Mouse (Mus musculus): Measurements from ENCODE around the gene Pigf. TPM values are rescaled to one million over a fixed set of nuclear protein-coding genes. Genes with fewer than 3 reads are reported as not detected.
"Not testable (repeated sequence)": the region's sequence is repeated elsewhere in the genome, so short reads cannot be mapped to it uniquely, and the experiment has no call there.

Pigf gene
- polyA plus RNA-seq (2016; fragmentation: Nextera tagmentation; extraction: Ambion mirVana), result 25.5 and 32.2 TPM in 2 replicates

DNA sequence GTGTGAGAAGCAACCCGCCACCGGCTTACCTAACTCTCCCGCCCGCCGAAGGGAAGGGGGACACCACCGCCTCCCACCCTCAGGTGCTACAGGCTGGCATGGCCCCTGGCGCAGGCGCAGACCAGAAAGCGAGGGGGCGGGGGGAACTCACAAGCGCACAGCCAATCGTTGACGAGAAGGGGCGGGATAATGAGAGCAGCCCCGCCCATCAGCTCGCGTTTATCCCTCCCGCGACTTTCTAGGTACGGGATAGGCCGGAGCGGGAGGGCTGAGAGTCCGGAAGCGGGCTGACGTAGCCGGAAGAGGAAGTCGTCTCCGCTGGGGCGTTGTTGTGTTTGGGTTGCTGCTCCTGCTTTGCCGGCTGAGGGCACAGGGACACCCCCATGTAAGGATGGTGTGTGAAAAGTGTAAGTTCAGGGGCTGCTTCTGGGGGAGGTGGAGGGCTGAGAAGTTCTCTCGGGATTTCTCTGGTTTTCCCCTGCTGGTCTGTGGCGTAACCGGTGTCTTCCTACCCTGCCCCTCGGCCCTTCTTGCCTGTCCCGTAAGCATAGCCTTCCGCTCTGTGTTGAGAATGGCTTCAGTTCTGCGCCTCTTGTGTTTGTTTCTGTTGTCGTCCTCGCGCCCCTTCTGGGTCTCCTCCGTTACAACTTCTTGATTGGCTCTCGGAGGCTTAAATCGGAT is at the start of gene Pigf, which contains the start of gene Cript:
Gene Pigf (minus strand): TSS at position 138 of the 681 bp plus-strand sequence.
Gene Cript (plus strand): TSS at position 282 of the 681 bp plus-strand sequence.
- peak; percentile 99 for DNase-seq (ENCODE audit: low spot score)
- H3K4me3 ChIP-seq, result peak within 1 kb of the TSS; percentile 85
- peak within 1 kb of the TSS; percentile 78 for H3K27ac ChIP-seq
- no peaks in the 10 kb centered on the region for H3K9me3 ChIP-seq
- peaks cover 18% of the 10 kb centered on the region for H3K36me3 ChIP-seq
- H3K4me1 ChIP-seq, result peaks cover 16% of the 10 kb centered on the region
- H3K27me3 ChIP-seq (ENCODE audit: insufficient read depth, poor library complexity, severe bottlenecking), result no peaks in the 10 kb centered on the region
- WGBS, result under 1% methylated on average over 43 of the region's 43 CpGs

DNA sequence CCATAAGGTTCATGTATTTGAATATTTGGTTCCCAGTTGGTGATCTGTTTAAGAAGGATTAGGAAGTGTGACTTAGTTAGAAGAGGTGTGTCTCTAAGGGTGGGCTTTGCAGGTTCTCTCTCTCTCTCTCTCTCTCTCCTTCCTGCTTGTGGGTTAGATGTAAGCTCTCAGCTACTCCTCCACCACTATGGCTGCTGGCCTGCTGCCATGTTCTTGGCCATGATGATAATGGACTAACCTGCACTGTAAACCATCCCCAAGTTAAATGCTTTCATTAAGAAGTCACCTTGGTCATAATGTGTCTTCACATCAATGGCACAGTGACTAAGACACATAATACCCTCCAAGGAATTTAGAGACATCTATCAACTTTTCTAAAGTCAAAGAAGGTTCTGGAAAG is 48.3 kb upstream of the Pigf start:
- no peak overlapping the region for H3K4me3 ChIP-seq
- H3K4me1 ChIP-seq, result no peaks in the 10 kb centered on the region
- no peaks in the 10 kb centered on the region for H3K9me3 ChIP-seq
- no peak overlapping the region for H3K27ac ChIP-seq
- H3K27me3 ChIP-seq (ENCODE audit: insufficient read depth, poor library complexity, severe bottlenecking), result no peaks in the 10 kb centered on the region
- peak; percentile 17 for DNase-seq (ENCODE audit: low spot score)
- no peaks in the 10 kb centered on the region for H3K36me3 ChIP-seq

DNA sequence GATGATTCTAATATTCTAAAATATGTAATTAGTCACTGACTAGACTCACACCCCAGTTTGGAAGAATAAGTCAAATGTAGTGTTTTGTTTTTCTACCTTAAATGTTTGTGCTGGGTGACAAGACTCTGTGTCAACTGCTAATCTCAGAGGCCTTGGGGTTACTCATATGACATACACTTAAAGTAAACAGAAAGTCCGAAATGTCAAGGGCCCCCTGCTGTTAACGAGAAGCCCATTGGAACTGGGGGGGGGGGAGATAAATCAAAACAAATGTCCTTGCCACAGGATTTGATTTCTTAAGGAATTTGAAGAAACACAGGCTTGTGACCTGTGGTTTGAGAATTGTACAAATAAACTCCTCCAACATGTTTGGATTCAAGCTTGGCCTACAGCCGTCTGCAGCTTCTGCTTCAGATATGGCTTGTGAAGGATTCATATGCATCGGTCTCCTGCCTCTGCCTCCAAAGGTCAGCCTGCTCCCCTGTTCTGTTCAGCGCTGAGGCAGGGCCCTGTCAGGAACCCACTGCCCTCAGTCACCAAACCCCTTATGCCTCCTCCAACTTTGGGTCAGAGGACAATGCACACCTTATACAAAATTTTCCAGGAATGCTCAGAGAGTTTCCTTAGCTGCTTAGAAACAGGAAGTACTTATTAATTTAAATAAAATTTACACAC is 47.7 kb upstream of the Pigf start:
- Histone ChIP-seq H3K4me1 (no peaks in the 10 kb centered on the region), H3K27me3 (ENCODE audit: insufficient read depth, poor library complexity, severe bottlenecking) (no peaks in the 10 kb centered on the region), H3K9me3 (no peaks in the 10 kb centered on the region), H3K36me3 (no peaks in the 10 kb centered on the region), H3K4me3 (no peak overlapping the region), H3K27ac (no peak overlapping the region)
- DNase-seq (ENCODE audit: low spot score), result peak; percentile 60
- WGBS, result 64% methylated on average over 5 of the region's 5 CpGs

DNA sequence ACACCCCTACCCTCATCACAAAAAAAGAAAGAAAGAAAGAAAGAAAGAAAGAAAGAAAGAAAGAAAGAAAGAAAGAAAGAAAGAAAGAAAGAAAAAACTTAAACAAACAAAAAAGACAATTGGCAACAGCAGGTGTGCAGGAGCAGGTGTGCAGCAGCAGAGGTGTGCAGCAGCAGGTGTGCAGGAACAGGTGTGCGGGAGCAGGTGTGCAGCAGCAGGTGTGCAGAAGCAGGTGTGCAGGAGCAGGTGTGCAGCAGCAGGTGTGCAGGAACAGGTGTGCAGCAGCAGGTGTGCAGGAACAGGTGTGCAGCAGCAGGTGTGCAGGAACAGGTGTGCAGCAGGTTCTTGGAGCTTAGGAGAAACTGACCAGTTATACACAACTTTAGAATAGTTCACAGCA is 47.0 kb upstream of the Pigf start:
- H3K36me3 ChIP-seq; H3K27me3 ChIP-seq (ENCODE audit: insufficient read depth, poor library complexity, severe bottlenecking); H3K4me1 ChIP-seq; H3K27ac ChIP-seq; H3K9me3 ChIP-seq; H3K4me3 ChIP-seq: not testable (repeated sequence)
- peak; percentile 10 for DNase-seq (ENCODE audit: low spot score)
- WGBS, result 97% methylated on average over 1 of the region's 1 CpGs

DNA sequence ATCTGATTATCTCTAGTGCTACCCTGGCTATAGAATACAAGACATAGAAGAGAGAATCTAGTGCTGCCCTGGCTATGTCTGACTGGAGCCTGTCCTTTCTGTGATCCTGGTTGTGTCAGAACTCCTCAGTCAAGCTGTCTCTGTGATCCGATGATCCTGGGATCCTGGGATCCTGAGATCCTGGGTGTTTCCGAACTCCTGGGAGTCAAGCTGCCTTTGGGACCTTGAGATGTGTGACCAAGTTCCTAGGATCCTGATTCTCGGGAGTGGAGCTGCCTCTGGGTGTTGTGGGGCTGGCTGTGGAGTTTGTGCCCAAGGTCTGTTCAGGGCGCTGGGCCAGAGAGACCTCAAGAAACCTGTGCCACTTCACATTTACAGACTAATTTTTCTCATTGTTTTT is 43.8 kb upstream of the Pigf start:
- Histone ChIP-seq H3K4me3 (no peak overlapping the region), H3K4me1 (no peaks in the 10 kb centered on the region), H3K36me3 (no peaks in the 10 kb centered on the region), H3K27me3 (ENCODE audit: insufficient read depth, poor library complexity, severe bottlenecking) (no peaks in the 10 kb centered on the region), H3K27ac (no peak overlapping the region), H3K9me3 (no peaks in the 10 kb centered on the region)
- DNase-seq (ENCODE audit: low spot score), result peak; percentile 58
- WGBS, result 79% methylated on average over 4 of the region's 4 CpGs

DNA sequence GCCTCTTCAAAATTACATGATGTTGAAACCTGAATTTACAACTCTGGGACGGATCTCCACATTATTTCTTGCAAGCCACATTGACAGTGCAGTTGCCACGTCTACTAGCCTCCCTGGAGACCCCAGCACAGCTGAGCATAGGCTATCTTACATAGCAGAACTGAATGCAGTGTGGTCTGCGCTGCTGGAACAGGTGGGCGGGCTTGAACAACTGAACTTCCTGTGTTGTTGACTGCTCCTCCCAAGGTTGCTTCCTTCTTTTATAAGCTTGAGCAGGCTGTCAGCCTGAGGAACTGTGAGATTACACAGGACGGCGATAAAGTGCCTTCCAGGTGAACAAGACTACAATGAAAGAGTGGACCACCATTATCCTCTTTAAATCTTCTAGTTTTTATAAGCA is 38.8 kb upstream of the Pigf start:
- DNase-seq (ENCODE audit: low spot score), result no peak
- Histone ChIP-seq H3K4me1 (no peaks in the 10 kb centered on the region), H3K36me3 (no peaks in the 10 kb centered on the region), H3K27ac (no peak overlapping the region), H3K4me3 (no peak overlapping the region), H3K9me3 (no peaks in the 10 kb centered on the region), H3K27me3 (ENCODE audit: insufficient read depth, poor library complexity, severe bottlenecking) (no peaks in the 10 kb centered on the region)
- 79% methylated on average over 6 of the region's 6 CpGs for WGBS

DNA sequence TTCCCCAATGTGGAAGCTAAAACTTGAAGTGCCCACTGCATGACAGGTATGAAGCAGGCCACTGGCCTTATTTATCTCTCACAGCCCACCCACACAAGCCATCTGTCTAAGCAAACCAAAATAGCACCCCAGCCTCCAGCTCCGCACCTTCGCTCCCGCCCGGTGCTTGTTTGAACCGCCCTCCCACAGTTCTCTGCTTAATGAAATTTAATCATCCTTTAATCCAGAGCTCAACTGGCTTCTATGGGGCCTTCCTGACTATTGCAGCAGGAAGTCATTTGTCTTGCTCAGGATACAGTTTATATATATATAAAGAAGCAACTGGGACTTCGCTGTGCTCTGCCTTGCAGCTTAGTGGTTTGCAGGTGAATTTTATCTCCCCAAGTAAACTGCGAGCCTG is 38.3 kb upstream of the Pigf start:
- H3K27ac ChIP-seq, result no peak overlapping the region
- no peaks in the 10 kb centered on the region for H3K9me3 ChIP-seq
- H3K27me3 ChIP-seq (ENCODE audit: insufficient read depth, poor library complexity, severe bottlenecking), result no peaks in the 10 kb centered on the region
- no peaks in the 10 kb centered on the region for H3K36me3 ChIP-seq
- no peaks in the 10 kb centered on the region for H3K4me1 ChIP-seq
- 87% methylated on average over 7 of the region's 7 CpGs for WGBS
- no peak overlapping the region for H3K4me3 ChIP-seq
- DNase-seq (ENCODE audit: low spot score), result no peak

DNA sequence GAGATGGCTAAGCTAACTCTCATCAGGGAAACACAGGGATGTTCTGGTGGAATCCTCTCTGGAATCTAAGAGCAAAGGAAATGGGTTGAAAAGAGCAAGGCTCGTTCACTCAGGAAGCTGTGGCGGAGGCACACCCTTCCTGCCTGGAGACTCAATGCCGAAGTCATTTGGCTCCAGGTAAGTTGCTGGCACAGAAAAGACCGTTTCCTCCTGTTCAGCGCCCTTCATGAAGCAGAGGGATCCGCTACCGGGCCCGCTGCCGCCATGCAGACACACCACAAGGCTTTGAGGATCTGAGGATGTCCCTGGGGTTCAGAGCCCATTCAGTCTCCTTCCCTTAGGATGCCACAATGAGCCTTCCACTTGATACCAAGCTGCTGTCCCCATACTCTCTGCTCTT is 37.4 kb upstream of the Pigf start:
- DNase-seq (ENCODE audit: low spot score), result no peak
- 82% methylated on average over 9 of the region's 9 CpGs for WGBS
- 0 out of 2 replicates have a peak, but pooled peaks cover 3% of the 10 kb centered on the region for H3K4me1 ChIP-seq
- no peaks in the 10 kb centered on the region for H3K27me3 ChIP-seq (ENCODE audit: insufficient read depth, poor library complexity, severe bottlenecking)
- no peaks in the 10 kb centered on the region for H3K9me3 ChIP-seq
- H3K36me3 ChIP-seq, result no peaks in the 10 kb centered on the region
- no peak overlapping the region for H3K27ac ChIP-seq
- no peak overlapping the region for H3K4me3 ChIP-seq

DNA sequence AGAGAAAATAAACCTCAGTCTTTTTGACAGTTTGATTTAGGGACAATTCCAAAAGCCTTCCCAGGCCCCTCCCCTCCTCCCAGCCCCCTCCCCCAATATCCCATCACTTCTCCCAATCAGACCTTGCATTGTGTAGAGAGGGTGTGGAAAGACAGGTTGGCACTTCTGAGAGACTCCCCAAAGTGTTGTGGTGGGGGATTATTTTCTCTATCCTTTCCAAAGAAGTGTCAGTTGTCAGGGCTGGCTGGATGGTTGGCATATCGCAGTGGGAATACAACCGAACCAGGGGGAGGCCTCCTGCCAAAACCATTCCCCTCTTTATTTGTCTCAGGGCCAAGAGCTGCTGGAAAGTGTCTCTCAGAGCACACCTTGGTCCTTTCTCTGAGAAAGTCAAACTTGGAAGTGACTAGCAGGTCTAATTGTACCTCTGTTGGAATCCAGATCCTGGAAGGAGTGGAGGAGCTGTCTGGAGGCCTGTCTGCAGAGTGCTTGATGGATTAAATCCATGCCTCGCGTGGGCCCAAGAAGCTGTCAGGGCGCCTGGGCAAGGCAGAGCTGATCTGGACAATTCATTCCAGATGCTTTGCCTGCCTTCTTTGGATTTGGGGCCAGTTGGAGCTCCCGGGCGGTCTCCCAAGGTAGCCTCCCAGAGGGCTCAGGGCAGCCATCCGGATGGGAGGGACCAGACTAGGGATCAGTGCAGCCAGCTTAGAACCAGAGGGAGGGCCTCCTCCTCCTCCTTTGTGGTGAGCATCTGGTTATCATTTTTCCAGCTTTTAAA is 32.5 kb upstream of the Pigf start:
- H3K4me1 ChIP-seq, result peaks cover 14% of the 10 kb centered on the region; the same call in 1 of the 2 replicates
- 72% methylated on average over 8 of the region's 8 CpGs for WGBS
- no peak overlapping the region for H3K4me3 ChIP-seq
- H3K36me3 ChIP-seq, result no peaks in the 10 kb centered on the region
- no peaks in the 10 kb centered on the region for H3K27me3 ChIP-seq (ENCODE audit: insufficient read depth, poor library complexity, severe bottlenecking)
- H3K9me3 ChIP-seq, result no peaks in the 10 kb centered on the region
- DNase-seq (ENCODE audit: low spot score), result peak; percentile 59
- no peak overlapping the region for H3K27ac ChIP-seq

DNA sequence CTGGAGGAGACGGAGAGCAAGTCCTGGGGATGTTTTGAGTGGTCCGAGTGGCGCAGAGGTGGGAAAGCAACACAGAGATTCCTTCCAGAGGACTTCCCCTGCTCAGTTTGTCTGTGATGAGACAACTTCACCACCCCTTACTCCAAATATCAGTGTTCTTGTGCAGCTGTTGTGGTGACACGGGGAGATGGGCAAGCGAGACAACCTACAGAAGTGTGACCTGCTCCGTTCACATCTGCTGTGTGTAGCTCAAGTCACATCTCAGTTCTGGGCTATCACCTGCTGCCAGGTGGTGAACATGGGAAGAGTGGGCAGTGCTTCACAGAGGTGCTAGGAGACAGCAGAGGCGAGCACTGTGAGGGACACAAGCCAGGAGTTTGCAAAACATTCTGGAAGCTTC is 31.6 kb upstream of the Pigf start:
- Histone ChIP-seq H3K36me3 (no peaks in the 10 kb centered on the region), H3K9me3 (no peaks in the 10 kb centered on the region), H3K27me3 (ENCODE audit: insufficient read depth, poor library complexity, severe bottlenecking) (no peaks in the 10 kb centered on the region), H3K27ac (no peak overlapping the region), H3K4me1 (peaks cover 14% of the 10 kb centered on the region; the same call in 1 of the 2 replicates), H3K4me3 (no peak overlapping the region)
- DNase-seq (ENCODE audit: low spot score), result peak; percentile 69
- WGBS, result 89% methylated on average over 7 of the region's 7 CpGs

DNA sequence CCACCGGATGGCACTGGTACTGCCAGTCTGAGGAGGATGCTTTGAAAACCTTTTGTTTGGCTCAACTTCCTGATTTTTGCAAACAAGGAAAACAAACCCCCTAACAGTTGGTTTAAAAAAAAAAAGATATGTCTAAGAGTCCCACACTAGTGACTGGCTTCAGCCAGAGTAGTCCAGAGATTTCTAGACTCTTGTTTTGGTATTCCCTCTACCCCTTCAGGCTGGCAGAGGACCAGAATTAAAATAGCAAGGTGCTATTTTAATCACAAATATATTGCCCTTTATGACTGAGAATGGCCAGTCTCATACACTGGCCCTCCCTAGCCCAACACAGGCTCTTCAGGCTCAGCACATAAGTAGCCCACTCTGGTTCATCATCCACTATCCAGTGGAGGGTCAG is 30.5 kb upstream of the Pigf start:
- Histone ChIP-seq H3K27me3 (ENCODE audit: insufficient read depth, poor library complexity, severe bottlenecking) (no peaks in the 10 kb centered on the region), H3K4me3 (no peak overlapping the region), H3K4me1 (peaks cover 14% of the 10 kb centered on the region; the same call in 1 of the 2 replicates), H3K9me3 (no peaks in the 10 kb centered on the region), H3K36me3 (no peaks in the 10 kb centered on the region), H3K27ac (no peak overlapping the region)
- DNase-seq (ENCODE audit: low spot score), result no peak
- 74% methylated on average over 1 of the region's 1 CpGs for WGBS

DNA sequence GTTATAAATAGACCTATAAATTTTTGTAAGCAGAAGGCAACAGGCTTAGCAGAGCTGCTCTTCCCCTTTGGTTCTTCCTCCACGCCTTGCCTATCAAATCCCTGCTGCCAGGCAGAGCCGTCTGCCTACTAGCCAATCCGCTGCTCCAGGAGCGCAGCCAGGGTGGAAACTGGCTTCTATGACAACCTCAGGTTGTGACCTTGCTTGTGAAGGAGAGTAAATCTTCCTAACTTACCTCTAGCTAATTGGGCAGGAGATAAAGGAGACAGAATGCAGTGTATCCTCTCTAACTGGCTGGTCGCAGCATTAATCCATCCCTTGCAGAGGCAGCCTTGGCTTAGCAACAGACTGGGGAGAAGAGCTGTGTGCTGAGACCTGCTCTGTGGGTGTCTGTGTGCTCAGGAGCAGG is 29.8 kb upstream of the Pigf start:
- Histone ChIP-seq H3K4me3 (no peak overlapping the region), H3K27ac (peak overlapping the region; percentile 56), H3K27me3 (ENCODE audit: insufficient read depth, poor library complexity, severe bottlenecking) (no peaks in the 10 kb centered on the region), H3K4me1 (peaks cover 14% of the 10 kb centered on the region; the same call in 1 of the 2 replicates), H3K36me3 (no peaks in the 10 kb centered on the region), H3K9me3 (no peaks in the 10 kb centered on the region)
- DNase-seq (ENCODE audit: low spot score), result peak; percentile 77
- WGBS, result 33% methylated on average over 5 of the region's 5 CpGs

DNA sequence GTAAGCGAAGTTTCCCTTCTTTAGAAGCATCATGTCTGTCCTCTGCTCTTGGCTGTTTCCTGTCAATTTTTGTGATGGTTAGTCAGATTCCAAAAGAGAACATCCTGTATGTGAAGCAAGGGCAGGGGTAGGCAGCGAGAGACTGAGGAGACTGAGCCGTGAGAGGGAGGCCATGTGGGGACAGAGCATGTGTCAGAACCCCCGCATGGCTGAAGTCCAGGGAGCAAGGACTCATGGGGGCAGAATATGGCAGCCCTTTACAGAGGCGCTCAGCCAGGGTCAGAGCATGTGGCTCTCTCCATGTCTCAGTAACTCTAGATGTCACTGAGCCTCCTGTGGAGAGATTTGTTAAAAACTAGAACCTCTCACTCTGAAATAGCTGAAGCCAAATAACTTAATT is 28.7 kb upstream of the Pigf start:
- DNase-seq (ENCODE audit: low spot score), result peak; percentile 42
- Histone ChIP-seq H3K27ac (no peak overlapping the region), H3K36me3 (no peaks in the 10 kb centered on the region), H3K4me3 (no peak overlapping the region), H3K9me3 (no peaks in the 10 kb centered on the region), H3K27me3 (ENCODE audit: insufficient read depth, poor library complexity, severe bottlenecking) (no peaks in the 10 kb centered on the region), H3K4me1 (peaks cover 14% of the 10 kb centered on the region; the same call in 1 of the 2 replicates)
- 77% methylated on average over 5 of the region's 5 CpGs for WGBS

Data from heart, embryonic 10.5 days (tissue).